Mouse (Mus musculus) neutrophil, adult 59 days (primary cell): ENCODE results near the gene Map7. TPM values are rescaled to one million over a fixed set of nuclear protein-coding genes. Genes with fewer than 3 reads are reported as not detected.

ENCODE experiments used
- total RNA-seq, 2 experiments: library from RNA; stranded (reverse); gene quantifications; 1 replicate in 1 of 2; 2 replicates in 1 of 2; pipeline ENCODE4 v1.2.4; 2023

Gene Map7
- total RNA-seq = 1 to 10 TPM; 2.0 to 3.0 TPM

GRCm38 (mm10) chr10:20148130-20148772, at the start of gene Map7:
Map7 (plus strand) TSS chr10:20148471.

GRCm38 (mm10) chr10:20311918-20312735, 163.9 kb downstream of the Map7 start, which contains the start of gene Bclaf1:
Bclaf1 (plus strand) TSS chr10:20312469.

Other genes starting within 250 kb of the Map7 start
- 10 to 100 TPM; 10.8 to 13.5 TPM for gene Pex7, start 240.8 kb upstream of the Map7 start, total RNA-seq
- 100 to 1,000 TPM; 125 to 133 TPM for gene Map3k5, start 214.0 kb upstream of the Map7 start, total RNA-seq
- gene Bclaf1, start 164.0 kb downstream of the Map7 start, total RNA-seq = 10 to 100 TPM; 88.6 to 97.5 TPM
- gene Mtfr2, start 199.3 kb downstream of the Map7 start, total RNA-seq = 10 to 100 TPM; 16.5 to 20.8 TPM